Mouse (Mus musculus): ENCODE data around the gene Cage1. TPM values are rescaled to one million over a fixed set of nuclear protein-coding genes. Genes with fewer than 3 reads are reported as not detected.
A peak's percentile ranks its signal among the peaks of the same experiment; 100 is the strongest.

The Cage1 gene
- polyA plus RNA-seq, 1 experiment from 2014 or later, result 1.5 TPM

DNA sequence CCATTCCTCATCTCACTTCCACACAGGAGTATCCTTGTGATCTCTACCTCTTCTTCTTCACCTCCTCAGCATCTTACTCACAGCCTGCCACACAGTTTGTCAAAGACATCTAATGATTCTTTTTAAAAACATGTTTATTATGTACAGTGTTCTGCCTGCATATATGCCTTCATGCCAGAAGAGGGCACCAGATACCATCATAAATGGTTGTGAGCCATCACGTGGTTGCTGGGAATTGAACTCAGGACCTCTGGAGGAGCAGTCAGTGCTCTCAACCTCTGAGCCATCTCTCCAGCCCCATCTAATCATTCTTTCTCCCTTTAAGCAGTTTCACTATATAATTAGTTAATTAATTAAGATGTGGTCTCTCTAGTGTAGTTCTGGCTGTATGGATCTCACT is 34.4 kb downstream of the Cage1 start:
- Histone ChIP-seq H3K27me3 (replicated peaks; ENCODE audit: insufficient read depth, low read length) (no peaks in the 10 kb centered on the region), H3K4me1 (ENCODE audit: insufficient read depth, low read depth, low read length) (no peaks in the 10 kb centered on the region), H3K27ac (ENCODE audit: low read length) (no peak overlapping the region), H3K4me3 (ENCODE audit: low read depth, low read length) (no peak overlapping the region), H3K36me3 (ENCODE audit: insufficient read depth, low read length) (no peaks in the 10 kb centered on the region), H3K9ac (replicated peaks; ENCODE audit: low read depth) (no peak overlapping the region), H3K4me2 (replicated peaks; ENCODE audit: low read depth, low read length) (no peak overlapping the region), H3K9me3 (ENCODE audit: low read length) (no peaks in the 10 kb centered on the region)
- ATAC-seq, result no peak
- TF ChIP-seq CTCF (IDR thresholded peaks at IDR 0.05) (peak; percentile 22; the same call in 1 of the 2 replicates), EP300 (IDR thresholded peaks at IDR 0.05) (no peak)
- 39% methylated on average over 1 of the region's 1 CpGs for WGBS
- no peak for DNase-seq (ENCODE audit: low spot score)

DNA sequence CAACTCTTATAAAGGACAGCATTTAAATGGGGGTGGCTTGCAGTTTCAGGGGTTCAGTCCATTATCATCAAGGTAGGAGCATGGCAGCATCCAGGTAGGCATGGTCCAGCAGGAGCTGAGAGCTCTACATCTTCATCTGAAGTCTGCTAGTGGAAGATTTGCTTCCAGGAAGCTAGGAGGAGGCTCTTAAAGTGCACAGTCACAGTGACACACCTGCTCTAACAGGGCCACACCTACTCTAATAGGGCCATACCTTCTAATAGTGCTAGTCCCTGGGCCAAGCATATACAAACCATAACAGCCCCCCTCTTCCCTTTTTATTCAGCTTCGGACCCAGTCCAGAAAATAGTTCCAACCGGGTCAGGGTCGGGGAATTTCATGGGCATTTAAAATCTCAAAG is 37.2 kb downstream of the Cage1 start:
- no peak overlapping the region for H3K27ac ChIP-seq (ENCODE audit: low read length)
- no peak for TF ChIP-seq CTCF (IDR thresholded peaks at IDR 0.05)
- no peaks in the 10 kb centered on the region for H3K27me3 ChIP-seq (replicated peaks; ENCODE audit: insufficient read depth, low read length)
- H3K4me1 ChIP-seq (ENCODE audit: insufficient read depth, low read depth, low read length), result no peaks in the 10 kb centered on the region
- H3K9me3 ChIP-seq (ENCODE audit: low read length), result no peaks in the 10 kb centered on the region
- DNase-seq (ENCODE audit: low spot score) (no peak), ATAC-seq (no peak)
- no peaks in the 10 kb centered on the region for H3K36me3 ChIP-seq (ENCODE audit: insufficient read depth, low read length)
- H3K4me2 ChIP-seq (replicated peaks; ENCODE audit: low read depth, low read length), result no peak overlapping the region
- no peak overlapping the region for H3K4me3 ChIP-seq (ENCODE audit: low read depth, low read length)
- no peak overlapping the region for H3K9ac ChIP-seq (replicated peaks; ENCODE audit: low read depth)
- WGBS, result 61% methylated on average over 3 of the region's 3 CpGs

DNA sequence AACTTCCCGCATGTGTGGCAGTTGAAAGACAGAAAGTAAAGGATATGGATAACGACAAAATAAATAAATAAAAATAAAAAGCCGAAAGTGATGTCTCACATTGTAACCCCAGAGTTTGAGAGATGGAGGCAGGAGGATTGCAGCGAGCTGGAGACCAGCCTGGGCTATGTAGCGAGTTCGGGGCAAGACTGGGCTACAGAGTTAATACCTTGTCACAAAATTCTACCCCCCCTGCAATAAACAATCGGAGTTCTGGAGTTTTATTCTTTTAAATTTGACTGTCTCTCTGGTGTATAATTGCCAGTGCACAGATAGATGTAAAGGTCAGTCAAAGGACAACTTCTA is 42.5 kb downstream of the Cage1 start:
- TF ChIP-seq EP300 (IDR thresholded peaks at IDR 0.05) (no peak), CTCF (IDR thresholded peaks at IDR 0.05) (no peak)
- Histone ChIP-seq H3K9me3 (ENCODE audit: low read length) (no peaks in the 10 kb centered on the region), H3K36me3 (ENCODE audit: insufficient read depth, low read length) (peaks cover 4% of the 10 kb centered on the region; the same call in 1 of the 2 replicates), H3K4me1 (ENCODE audit: insufficient read depth, low read depth, low read length) (no peaks in the 10 kb centered on the region; the same call in 1 of the 2 replicates), H3K4me2 (replicated peaks; ENCODE audit: low read depth, low read length) (peak overlapping the region; percentile 66), H3K4me3 (ENCODE audit: low read depth, low read length) (peak overlapping the region; percentile 97), H3K27me3 (replicated peaks; ENCODE audit: insufficient read depth, low read length) (no peaks in the 10 kb centered on the region), H3K9ac (replicated peaks; ENCODE audit: low read depth) (no peak overlapping the region), H3K27ac (ENCODE audit: low read length) (peak overlapping the region; percentile 97; the same call in 1 of the 2 replicates)
- DNase-seq (ENCODE audit: low spot score) (no peak), ATAC-seq (peak; percentile 6)
- WGBS, result 10% methylated on average over 7 of the region's 7 CpGs

DNA sequence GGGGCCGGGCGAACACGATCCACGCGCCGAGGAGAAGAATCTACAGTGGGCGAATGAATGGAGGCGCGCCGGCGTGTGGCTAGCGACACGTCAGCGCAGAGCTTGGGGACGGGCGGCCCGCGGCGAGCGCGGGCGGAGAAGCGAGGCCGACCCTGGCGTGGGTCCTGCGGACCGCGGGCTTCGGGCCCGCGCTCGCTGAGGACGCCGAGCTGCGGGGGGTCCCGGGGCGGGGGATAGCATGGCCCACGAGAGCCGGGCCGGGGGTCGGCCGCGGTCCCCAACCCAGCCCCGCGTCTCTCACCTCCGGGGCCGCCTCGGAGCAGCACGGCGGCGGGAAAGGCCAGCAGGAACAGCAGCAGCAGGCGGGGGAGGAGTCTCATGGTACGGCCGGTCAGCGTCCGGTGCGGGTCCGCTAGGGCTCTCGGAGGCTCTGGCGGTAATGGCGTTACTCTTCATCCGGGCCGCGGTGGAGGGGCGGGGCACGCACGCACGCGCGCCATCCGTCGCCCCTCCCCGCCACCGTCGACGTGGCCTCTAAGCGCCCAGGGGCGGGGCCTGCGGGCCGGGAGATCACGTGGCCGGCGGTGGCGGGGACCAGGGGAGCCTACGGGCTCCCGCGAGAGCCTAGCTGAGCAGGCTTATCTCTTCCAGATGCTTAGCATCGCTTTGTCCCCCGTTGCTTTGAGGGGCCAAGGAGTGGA is 43.0 kb downstream of the Cage1 start, which contains the start of gene Ssr1:
Gene Ssr1 (minus strand): TSS at position 514 of the 701 bp plus-strand sequence.
- peaks cover 10% of the 10 kb centered on the region; the same call in 1 of the 2 replicates for H3K36me3 ChIP-seq (ENCODE audit: insufficient read depth, low read length)
- H3K9ac ChIP-seq (replicated peaks; ENCODE audit: low read depth), result peak within 1 kb of the TSS; percentile 94
- peak; percentile 99 for DNase-seq (ENCODE audit: low spot score)
- H3K4me3 ChIP-seq (ENCODE audit: low read depth, low read length), result peak within 1 kb of the TSS; percentile 97
- ATAC-seq, result peak; percentile 98
- no peaks in the 10 kb centered on the region for H3K9me3 ChIP-seq (ENCODE audit: low read length)
- WGBS, result under 1% methylated on average over 63 of the region's 89 CpGs
- peak within 1 kb of the TSS; percentile 66 for H3K4me2 ChIP-seq (replicated peaks; ENCODE audit: low read depth, low read length)
- TF ChIP-seq EP300 (IDR thresholded peaks at IDR 0.05) (no peak), CTCF (IDR thresholded peaks at IDR 0.05) (no peak)
- no peaks in the 10 kb centered on the region for H3K27me3 ChIP-seq (replicated peaks; ENCODE audit: insufficient read depth, low read length)
- no peaks in the 10 kb centered on the region; the same call in 1 of the 2 replicates for H3K4me1 ChIP-seq (ENCODE audit: insufficient read depth, low read depth, low read length)
- peak within 1 kb of the TSS; percentile 97 for H3K27ac ChIP-seq (ENCODE audit: low read length)

DNA sequence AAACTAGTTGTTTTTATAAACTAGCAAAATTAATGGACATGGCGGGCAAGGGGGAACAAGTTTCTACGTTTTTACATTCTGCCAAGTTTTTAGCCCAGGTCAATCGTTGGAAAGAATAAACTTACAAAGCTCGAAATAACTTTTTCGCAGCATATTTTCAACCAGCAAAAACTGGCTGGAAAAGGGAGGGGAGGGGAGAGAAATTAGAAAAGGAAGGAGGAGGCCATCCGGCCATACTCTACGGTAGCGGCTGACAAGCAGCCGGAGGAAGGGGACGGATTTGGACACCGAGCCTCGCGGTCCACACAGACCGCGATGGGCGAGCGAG is 43.5 kb downstream of the Cage1 start:
- TF ChIP-seq CTCF (IDR thresholded peaks at IDR 0.05) (no peak), EP300 (IDR thresholded peaks at IDR 0.05) (no peak)
- H3K9me3 ChIP-seq (ENCODE audit: low read length), result no peaks in the 10 kb centered on the region
- H3K4me2 ChIP-seq (replicated peaks; ENCODE audit: low read depth, low read length), result peak overlapping the region; percentile 66
- H3K4me1 ChIP-seq (ENCODE audit: insufficient read depth, low read depth, low read length), result no peaks in the 10 kb centered on the region; the same call in 1 of the 2 replicates
- DNase-seq (ENCODE audit: low spot score) (peak; percentile 46), ATAC-seq (no peak)
- H3K9ac ChIP-seq (replicated peaks; ENCODE audit: low read depth), result peak overlapping the region; percentile 94
- H3K27me3 ChIP-seq (replicated peaks; ENCODE audit: insufficient read depth, low read length), result no peaks in the 10 kb centered on the region
- H3K4me3 ChIP-seq (ENCODE audit: low read depth, low read length), result peak overlapping the region; percentile 97
- H3K27ac ChIP-seq (ENCODE audit: low read length), result peak overlapping the region; percentile 97
- H3K36me3 ChIP-seq (ENCODE audit: insufficient read depth, low read length), result peaks cover 11% of the 10 kb centered on the region; the same call in 1 of the 2 replicates
- under 1% methylated on average over 17 of the region's 17 CpGs for WGBS

DNA sequence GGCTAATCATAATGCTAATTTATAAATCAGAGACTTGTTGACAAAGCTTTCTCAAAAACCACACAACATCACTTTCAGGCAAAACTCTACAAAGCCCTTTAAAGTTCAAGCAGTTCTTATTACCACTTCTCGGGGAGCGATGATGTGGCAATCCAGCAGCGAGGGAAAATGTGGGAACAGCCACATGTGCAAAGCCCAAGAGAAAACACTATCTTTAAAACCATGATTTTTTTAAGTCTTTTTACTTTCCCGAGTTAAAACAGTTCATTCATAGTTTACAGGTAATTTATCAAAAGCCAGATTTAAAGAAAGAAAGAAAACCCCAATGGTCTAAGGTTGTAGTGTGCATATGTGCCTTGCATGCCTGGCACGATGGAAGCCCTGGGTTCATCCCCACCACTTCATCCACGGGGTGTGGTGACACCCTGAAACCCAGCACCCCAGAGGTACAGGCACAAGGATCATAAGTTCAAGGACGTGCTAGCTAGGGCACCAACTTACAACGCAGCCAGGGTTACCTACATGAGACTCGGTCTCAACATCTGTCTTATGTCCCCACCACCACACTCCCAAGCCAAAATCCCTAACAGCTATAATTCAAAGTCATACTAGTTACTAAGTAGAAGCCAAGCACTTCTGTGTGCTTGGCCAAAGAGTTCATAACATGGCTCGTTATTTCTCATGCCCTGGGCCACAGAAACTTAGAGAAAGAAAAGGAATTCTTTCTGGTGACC is 44.1 kb downstream of the Cage1 start:
- TF ChIP-seq CTCF (IDR thresholded peaks at IDR 0.05) (no peak), EP300 (IDR thresholded peaks at IDR 0.05) (no peak)
- DNase-seq (ENCODE audit: low spot score) (peak; percentile 58), ATAC-seq (no peak)
- Histone ChIP-seq H3K9me3 (ENCODE audit: low read length) (no peaks in the 10 kb centered on the region), H3K27ac (ENCODE audit: low read length) (peak overlapping the region; percentile 97), H3K4me3 (ENCODE audit: low read depth, low read length) (peak overlapping the region; percentile 97), H3K4me2 (replicated peaks; ENCODE audit: low read depth, low read length) (peak overlapping the region; percentile 66), H3K9ac (replicated peaks; ENCODE audit: low read depth) (peak overlapping the region; percentile 94), H3K4me1 (ENCODE audit: insufficient read depth, low read depth, low read length) (no peaks in the 10 kb centered on the region; the same call in 1 of the 2 replicates), H3K27me3 (replicated peaks; ENCODE audit: insufficient read depth, low read length) (no peaks in the 10 kb centered on the region), H3K36me3 (ENCODE audit: insufficient read depth, low read length) (peaks cover 13% of the 10 kb centered on the region; the same call in 1 of the 2 replicates)
- WGBS, result 4% methylated on average over 10 of the region's 10 CpGs
